Mouse (Mus musculus): ENCODE results near the gene Dlg1.

Gene Dlg1

DNA sequence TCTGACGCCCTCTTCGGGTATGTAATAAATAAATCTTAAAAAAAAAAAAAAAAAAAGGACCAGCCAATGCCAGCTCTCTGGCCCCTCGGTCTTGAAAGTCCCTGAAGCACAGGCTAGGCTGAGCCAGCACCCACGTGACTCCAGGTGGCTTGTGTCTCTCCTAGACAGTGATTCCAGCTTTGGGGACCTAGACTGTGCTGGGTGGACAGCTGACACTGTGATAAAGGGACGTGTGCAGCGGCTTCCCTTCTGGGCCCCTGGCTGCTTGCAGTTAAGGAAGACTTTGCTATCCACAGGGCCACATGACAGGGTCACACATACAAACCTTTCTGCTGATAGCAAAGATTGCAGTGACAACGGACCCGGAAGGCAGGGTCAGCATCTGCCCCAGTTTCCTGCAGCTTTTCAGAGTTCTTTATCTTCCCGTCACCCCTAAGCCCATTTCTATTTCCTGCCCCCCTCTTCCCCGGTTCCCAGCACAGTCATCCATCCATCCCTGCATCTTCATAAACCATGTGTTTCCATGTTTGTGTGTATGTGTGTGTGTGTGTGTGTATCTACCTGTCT lies 247.1 kb downstream of the Dlg1 start:
- DNase-seq: no peak

DNA sequence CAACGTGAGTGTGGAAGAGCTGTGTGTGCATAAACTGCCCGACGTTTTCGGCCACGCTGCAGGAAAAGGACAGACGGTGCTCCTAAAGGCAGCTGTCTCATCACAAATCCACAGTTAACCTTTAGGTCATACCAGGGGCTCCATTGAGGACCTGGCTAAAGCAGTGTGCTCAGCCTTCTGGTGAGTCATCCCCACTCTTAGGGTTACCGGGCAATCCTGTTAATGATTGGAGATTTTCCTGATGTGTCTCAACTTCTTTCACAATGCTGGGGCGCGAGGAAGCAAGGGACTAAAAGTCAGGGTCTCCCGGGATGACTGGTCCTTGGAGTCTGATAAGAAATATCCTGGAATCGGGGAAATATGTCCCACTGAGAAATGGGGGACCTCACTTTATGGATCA lies 254.5 kb downstream of the Dlg1 start:
- peak; percentile 22 for DNase-seq

DNA sequence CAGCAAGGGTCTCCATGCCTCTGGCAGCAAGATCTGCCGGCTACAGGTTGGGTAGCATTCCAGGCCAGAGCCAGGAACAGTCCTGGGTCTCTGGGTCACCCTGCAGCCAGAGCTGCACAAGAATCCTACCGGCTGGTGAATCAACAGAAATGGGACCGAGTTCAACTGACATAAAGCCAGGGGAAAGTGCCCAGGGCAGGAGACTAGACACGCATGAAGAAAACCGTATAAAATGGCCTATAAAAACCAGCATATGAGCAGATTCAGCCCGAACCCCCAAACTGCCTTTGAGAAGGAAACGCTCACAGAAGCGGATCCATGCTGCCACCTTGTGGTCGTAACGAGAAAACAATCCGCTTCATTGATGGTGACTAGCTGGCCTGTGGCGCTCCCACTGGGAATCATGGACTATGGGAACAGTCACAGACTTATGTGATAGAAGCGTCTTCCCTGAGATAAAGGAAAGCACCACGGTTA lies 255.0 kb downstream of the Dlg1 start:
- DNase-seq: peak; percentile 49

DNA sequence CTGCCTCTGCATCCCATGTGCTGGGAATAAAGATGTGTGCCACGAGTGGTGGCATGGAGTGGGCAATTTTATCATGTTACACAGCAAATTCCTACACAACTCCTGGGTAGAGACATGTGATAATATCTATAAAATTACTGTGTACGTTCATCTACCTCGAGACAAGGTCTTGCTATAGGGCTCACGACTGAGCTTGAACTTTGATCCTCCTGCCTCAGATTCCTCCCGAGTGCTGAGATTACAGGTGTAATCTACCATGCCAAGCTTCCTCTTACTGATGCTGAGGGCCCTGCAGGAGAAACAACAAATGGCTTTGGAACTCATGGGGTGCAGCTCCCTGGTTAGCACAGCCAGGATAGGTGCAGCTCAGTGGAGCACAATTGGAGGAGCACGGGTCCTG lies 261.1 kb downstream of the Dlg1 start:
- DNase-seq: no peak
